Mouse (Mus musculus) forebrain, embryonic 12.5 days (tissue): ENCODE measurements around the gene Nectin1. TPM values are rescaled to one million over a fixed set of nuclear protein-coding genes. Genes with fewer than 3 reads are reported as not detected.

Source experiments
- ATAC-seq: fragments of 200-750 bp; cut with Nextera tagmentation; 2 replicates; pipeline ENCODE4 v1.8.0; 2017; ENCODE audit warnings: moderate TSS enrichment; ENCODE audit not compliant: low FRiP score
- H3K27ac ChIP-seq: fragments of 300-500 bp; sonication (generic); 2 replicates; pipeline ENCODE4 v1.5.1; 2016; ENCODE audit warnings: mild to moderate bottlenecking
- H3K27me3 ChIP-seq: fragments of 300-500 bp; sonication (generic); 2 replicates; pipeline ENCODE4 v1.6.1; 2016; ENCODE audit warnings: mild to moderate bottlenecking
- H3K36me3 ChIP-seq: fragments of 300-500 bp; sonication (generic); replicated peaks from 2 replicates; pipeline ENCODE4 v1.6.1; 2016; ENCODE audit warnings: mild to moderate bottlenecking
- H3K4me1 ChIP-seq: fragments of 300-500 bp; sonication (generic); 2 replicates; pipeline ENCODE4 v1.6.1; 2016
- H3K4me2 ChIP-seq: fragments of 300-500 bp; sonication (generic); 2 replicates; pipeline ENCODE4 v1.6.1; 2016; ENCODE audit warnings: mild to moderate bottlenecking, moderate library complexity
- H3K4me3 ChIP-seq: fragments of 300-500 bp; sonication (generic); replicated peaks from 2 replicates; pipeline ENCODE4 v1.5.1; 2016; ENCODE audit warnings: mild to moderate bottlenecking
- H3K9ac ChIP-seq: fragments of 300-500 bp; sonication (generic); 2 replicates; pipeline ENCODE4 v1.6.1; 2016; ENCODE audit warnings: mild to moderate bottlenecking
- H3K9me3 ChIP-seq: fragments of 300-500 bp; sonication (generic); 2 replicates; pipeline ENCODE4 v1.6.1; 2016
- WGBS: fragments of 180-500 bp; shearing (Covaris S2); methylation state at CpG from one replicate; pipeline ENCODE4 v1.1.7; 2016; 5-methylcytosine and 5-hydroxymethylcytosine counted together
- polyA plus RNA-seq: library from polyadenylated mRNA; unstranded; fragments of >200 nt; fragmentation: Nextera tagmentation; extraction: Ambion mirVana; gene quantifications from 2 replicates; pipeline ENCODE4 v1.2.1, GENCODE M21; 2016

Nectin1 gene
- polyA plus RNA-seq, 1 experiment from 2014 or later, result 11.4 TPM

DNA sequence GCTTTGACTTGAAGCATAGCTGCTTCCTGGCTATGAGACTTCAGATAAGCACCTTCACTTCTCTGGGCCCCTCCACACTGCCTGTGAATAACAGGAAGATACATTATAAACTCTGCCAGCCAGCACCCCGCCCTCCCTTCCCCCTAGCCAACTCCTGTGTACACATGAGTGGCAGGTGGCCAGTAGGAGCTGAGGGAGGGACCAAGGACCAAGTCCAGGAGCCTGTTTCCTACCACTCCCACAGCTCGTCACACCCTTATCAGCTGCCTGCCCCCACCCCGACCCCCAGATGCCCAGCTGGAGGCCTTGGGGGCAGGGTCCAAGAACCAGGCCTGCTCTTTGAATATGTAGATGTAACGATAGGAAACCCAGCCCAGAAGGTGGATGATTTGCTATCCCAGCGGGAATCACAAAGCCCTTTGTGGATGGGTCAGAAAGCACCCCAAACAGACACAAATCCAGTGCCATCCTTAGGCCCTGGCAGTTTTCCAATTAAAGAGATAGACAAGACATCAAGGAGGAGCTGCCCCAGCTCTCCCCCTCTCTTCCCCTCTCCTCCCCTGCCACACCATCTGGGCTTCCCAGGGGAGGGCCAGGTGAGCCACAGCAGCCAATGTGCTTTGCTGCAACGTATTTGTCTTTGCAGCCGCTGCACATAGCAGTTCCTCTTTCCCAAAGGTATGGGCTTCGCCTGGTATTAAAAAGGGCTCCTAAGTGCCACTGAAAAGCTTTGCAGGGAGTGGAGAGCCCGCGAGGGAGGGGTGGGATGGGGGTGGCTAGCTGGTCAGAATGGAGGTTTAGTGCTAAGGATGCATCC is 14.1 kb upstream of the Nectin1 start:
- ATAC-seq, result 0 out of 2 replicates have a peak, but pooled peaks have one; percentile 27
- Histone ChIP-seq H3K4me3 (no peak overlapping the region), H3K27ac (no peak overlapping the region; the same call in 1 of the 2 replicates), H3K27me3 (peaks cover 8% of the 10 kb centered on the region; the same call in 1 of the 2 replicates), H3K4me2 (no peak overlapping the region; the same call in 1 of the 2 replicates), H3K9ac (0 out of 2 replicates have a peak overlapping the region, but pooled peaks have one; percentile 5), H3K9me3 (no peaks in the 10 kb centered on the region), H3K4me1 (peaks cover 34% of the 10 kb centered on the region), H3K36me3 (no peaks in the 10 kb centered on the region)
- WGBS, result 17% methylated on average over 10 of the region's 10 CpGs

DNA sequence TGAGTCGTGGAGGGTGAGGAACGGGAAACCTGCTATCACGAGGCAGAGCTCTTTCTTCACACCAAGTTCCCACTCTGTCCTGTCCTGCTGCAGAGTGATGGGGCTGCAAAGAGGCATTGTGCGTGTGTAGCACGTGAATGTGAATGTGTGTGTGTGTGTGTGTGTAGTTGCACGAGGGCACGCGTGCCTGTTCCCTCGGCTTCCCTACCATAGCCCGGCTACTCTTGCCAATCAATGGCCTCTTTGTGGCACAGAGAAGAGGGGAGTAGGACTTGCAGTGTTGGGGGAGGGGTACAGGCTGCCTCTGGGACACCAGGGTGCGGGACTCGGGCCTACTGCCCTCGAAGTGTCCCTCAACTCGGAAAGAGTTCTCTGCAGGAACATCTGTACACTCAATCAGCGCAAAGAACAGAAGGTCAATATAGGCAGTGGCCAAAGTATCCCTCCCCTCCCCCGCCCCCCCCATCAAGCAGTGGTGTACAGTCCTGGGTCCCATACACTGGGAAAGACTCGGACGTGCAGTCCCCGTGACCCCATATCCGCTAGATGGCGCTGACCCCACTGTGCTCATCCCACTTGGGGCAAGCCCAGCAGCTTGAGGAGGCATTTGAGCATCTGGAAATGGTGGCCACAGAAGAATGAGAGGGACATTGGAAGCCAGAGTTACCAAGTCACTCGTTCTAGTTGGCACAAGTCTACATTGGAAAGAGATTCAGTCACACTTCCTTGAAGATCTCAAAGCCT is 13.3 kb upstream of the Nectin1 start:
- Histone ChIP-seq H3K27me3 (peaks cover 8% of the 10 kb centered on the region; the same call in 1 of the 2 replicates), H3K9me3 (no peaks in the 10 kb centered on the region), H3K4me3 (no peak overlapping the region), H3K4me2 (no peak overlapping the region; the same call in 1 of the 2 replicates), H3K9ac (0 out of 2 replicates have a peak overlapping the region, but pooled peaks have one; percentile 5), H3K4me1 (peaks cover 29% of the 10 kb centered on the region), H3K27ac (no peak overlapping the region; the same call in 1 of the 2 replicates), H3K36me3 (no peaks in the 10 kb centered on the region)
- 8% methylated on average over 22 of the region's 22 CpGs for WGBS
- ATAC-seq, result peak; percentile 70; the same call in 1 of the 2 replicates

DNA sequence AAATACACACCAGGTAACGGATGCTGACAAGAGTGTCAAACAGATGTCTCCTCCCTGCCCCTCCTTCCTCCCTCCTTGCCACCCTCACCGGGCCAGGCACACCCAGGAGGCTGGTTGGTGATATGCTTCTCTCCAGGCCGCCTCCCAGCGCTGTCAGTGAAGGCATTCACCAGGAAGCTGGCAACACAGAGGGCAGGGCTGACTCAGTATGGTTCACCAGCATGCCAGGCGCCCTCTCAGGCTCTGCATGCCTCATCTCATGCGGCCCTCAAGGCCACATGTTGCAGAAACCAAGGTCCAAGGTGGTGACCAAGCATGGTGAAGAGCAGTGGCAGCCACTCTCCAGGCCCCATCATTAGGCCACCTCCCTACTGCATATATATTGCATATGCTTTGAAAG is 11.9 kb upstream of the Nectin1 start:
- peaks cover 29% of the 10 kb centered on the region for H3K4me1 ChIP-seq
- H3K27me3 ChIP-seq, result peaks cover 8% of the 10 kb centered on the region; the same call in 1 of the 2 replicates
- H3K9ac ChIP-seq, result no peak overlapping the region
- no peak overlapping the region for H3K4me3 ChIP-seq
- no peaks in the 10 kb centered on the region for H3K36me3 ChIP-seq
- H3K27ac ChIP-seq, result no peak overlapping the region
- H3K4me2 ChIP-seq, result no peak overlapping the region
- 78% methylated on average over 6 of the region's 6 CpGs for WGBS
- no peak for ATAC-seq
- no peaks in the 10 kb centered on the region for H3K9me3 ChIP-seq

DNA sequence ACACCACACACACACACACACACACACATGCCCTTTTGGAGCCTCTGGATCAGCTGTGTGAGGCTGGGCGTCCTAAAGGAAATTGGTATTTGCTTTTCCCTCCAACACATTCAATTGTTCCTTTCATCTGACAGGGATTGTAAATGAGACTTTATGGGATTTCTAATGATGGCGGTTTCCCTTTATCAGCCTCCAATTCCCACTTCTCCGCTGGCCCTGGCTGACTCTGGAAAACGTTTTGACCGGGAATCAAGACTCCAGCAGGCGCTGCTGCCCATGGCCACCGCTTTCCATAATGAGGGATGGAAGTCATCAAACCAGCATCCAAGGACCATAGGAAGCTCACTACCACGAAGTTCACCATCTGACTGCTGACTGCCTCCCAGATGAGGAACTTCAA is 11.1 kb upstream of the Nectin1 start:
- no peaks in the 10 kb centered on the region for H3K36me3 ChIP-seq
- no peak overlapping the region for H3K4me2 ChIP-seq
- WGBS, result 68% methylated on average over 8 of the region's 8 CpGs
- H3K4me1 ChIP-seq, result peaks cover 33% of the 10 kb centered on the region
- peaks cover 8% of the 10 kb centered on the region; the same call in 1 of the 2 replicates for H3K27me3 ChIP-seq
- no peak overlapping the region for H3K27ac ChIP-seq
- no peak overlapping the region for H3K4me3 ChIP-seq
- H3K9me3 ChIP-seq, result no peaks in the 10 kb centered on the region
- no peak overlapping the region for H3K9ac ChIP-seq
- ATAC-seq, result no peak

DNA sequence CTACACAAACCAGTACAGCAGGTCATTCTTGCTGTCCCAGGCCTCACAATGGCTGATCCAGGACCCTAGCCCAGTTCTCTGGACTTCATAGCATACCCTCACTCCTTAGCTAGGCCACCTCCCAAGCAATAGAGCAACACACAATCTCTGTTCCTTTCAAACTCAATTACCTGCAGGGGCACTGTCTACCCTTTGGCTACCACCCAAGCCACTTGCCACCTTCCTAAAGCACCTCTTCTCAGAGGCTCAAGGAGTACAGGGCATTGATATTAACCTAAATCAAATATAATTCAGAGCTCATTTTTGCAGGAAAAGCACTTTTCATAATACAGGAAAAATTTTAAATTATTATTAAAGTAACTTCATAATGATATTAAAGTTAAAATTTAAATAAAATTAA is 8.8 kb upstream of the Nectin1 start:
- Histone ChIP-seq H3K36me3 (no peaks in the 10 kb centered on the region), H3K27ac (no peak overlapping the region), H3K4me2 (no peak overlapping the region), H3K9me3 (no peaks in the 10 kb centered on the region), H3K4me3 (no peak overlapping the region), H3K9ac (no peak overlapping the region), H3K27me3 (peaks cover 5% of the 10 kb centered on the region; the same call in 1 of the 2 replicates), H3K4me1 (peaks cover 42% of the 10 kb centered on the region)
- ATAC-seq, result no peak

DNA sequence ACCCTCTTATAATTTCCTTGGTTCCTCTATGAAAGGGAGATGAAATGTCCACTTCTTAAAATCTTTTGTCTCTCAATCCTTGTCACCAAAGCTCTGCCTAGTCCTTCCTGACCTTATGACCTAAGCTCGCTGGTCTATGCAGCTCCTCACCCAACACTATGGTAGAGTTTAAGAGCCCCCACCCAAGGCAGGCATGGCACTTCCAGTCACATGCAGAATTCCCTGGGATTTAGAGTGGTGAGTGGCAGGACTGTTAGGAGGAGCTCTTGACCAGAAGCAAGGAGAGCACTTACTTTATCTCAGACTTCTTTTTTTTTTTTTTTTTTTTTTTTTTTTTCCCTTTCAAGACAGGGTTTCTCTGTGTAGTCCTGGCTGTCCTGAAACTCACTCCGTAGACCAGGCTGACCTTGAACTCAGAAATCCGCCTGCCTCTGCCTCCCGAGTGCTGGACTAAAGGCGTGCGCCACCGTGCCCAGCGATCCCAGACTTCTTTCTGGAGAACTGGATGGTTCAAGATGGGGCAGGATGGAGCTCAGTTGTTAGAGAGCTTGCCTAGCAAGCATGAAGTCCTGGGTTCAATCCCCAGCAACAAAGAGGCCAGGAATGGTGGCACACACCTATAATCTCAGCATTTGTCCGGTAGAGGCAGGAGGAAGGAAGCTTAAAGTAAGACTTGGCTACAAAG is 7.6 kb upstream of the Nectin1 start:
- peaks cover 35% of the 10 kb centered on the region for H3K4me1 ChIP-seq
- no peaks in the 10 kb centered on the region for H3K9me3 ChIP-seq
- H3K9ac ChIP-seq, result no peak overlapping the region
- no peak overlapping the region for H3K4me3 ChIP-seq
- no peak overlapping the region for H3K27ac ChIP-seq
- no peak overlapping the region for H3K4me2 ChIP-seq
- 91% methylated on average over 9 of the region's 9 CpGs for WGBS
- no peak for ATAC-seq
- no peaks in the 10 kb centered on the region for H3K36me3 ChIP-seq
- peaks cover 7% of the 10 kb centered on the region for H3K27me3 ChIP-seq

DNA sequence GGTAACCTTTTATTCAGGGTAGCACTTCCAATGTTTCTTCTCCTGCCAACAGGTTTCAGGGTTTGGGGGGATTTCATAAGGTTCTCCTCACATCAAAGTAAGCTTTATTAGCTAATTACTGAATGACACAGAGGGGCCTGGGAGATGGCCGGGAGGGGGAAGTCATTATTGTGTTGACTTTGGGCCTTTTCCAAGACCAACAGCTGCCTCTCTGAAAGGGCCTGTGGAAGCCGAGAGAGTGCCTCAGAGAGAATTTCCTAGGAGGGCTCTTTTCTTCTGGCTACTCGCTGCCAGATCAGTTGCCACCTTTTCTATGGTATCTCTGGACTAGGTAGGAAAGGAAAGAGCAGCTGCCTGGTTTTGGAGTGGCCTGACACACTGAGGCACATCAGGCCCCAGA is 6.5 kb upstream of the Nectin1 start:
- no peaks in the 10 kb centered on the region for H3K9me3 ChIP-seq
- H3K27me3 ChIP-seq, result peaks cover 11% of the 10 kb centered on the region
- H3K4me3 ChIP-seq, result no peak overlapping the region
- WGBS, result 11% methylated on average over 3 of the region's 3 CpGs
- no peak for ATAC-seq
- H3K4me2 ChIP-seq, result peak overlapping the region; percentile 46
- H3K27ac ChIP-seq, result no peak overlapping the region
- H3K4me1 ChIP-seq, result peaks cover 33% of the 10 kb centered on the region
- no peaks in the 10 kb centered on the region for H3K36me3 ChIP-seq
- no peak overlapping the region for H3K9ac ChIP-seq

DNA sequence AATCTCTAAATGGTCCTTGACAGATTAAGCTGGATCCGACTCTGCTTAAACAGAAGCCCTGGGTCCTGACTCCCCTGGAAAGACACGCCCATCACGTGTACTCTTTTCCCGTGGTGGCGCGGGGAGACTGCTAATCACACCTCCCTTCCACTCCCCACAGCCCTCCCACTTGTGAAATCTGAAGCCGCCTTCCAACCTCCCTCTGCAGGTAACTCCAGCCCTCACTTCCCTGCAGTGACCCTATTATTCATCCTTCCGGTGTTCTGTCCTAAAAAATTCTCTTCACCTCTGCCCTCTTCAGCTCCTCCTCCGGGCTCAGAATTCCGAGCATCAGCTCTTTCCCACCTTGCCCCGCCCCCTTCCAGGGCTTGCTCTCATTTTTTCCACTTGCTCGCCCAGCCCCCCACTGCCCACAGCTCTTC is 5.9 kb upstream of the Nectin1 start:
- H3K4me1 ChIP-seq, result peaks cover 38% of the 10 kb centered on the region
- H3K9ac ChIP-seq, result no peak overlapping the region; the same call in 1 of the 2 replicates
- H3K27me3 ChIP-seq, result peaks cover 12% of the 10 kb centered on the region
- no peak overlapping the region for H3K27ac ChIP-seq
- ATAC-seq, result no peak
- H3K36me3 ChIP-seq, result no peaks in the 10 kb centered on the region
- H3K4me3 ChIP-seq, result peak overlapping the region; percentile 13; the same call in 1 of the 2 replicates
- H3K4me2 ChIP-seq, result peak overlapping the region; percentile 46
- no peaks in the 10 kb centered on the region for H3K9me3 ChIP-seq
- WGBS, result under 1% methylated on average over 12 of the region's 12 CpGs

DNA sequence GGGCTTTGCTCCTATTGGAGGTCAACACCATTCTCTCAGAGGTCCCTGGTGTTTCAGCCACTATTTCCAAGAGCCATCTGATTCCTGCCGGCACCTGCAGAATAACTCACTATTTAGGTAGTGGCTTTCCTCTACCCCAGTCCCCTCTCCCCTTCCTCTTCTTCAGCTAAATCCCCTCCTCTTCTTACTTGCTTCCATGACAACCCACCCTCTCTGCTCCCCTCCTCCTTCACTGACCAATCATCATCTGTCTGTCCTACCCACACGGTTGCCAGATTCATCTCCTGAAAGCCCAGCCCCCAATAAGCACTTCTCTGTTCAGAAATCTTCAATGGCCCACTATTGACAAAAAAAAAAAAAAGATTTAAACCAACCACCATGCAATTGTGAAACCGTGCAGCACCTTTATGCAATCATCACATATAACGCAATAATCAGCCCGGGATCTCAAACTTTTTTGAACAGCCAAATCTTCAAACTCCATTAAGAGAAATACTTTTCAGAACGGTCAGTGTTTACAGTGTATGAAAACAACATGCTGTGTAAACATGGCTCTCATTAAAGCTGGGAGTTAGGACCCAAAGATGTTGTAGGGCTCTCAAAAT is 5.2 kb upstream of the Nectin1 start:
- H3K27ac ChIP-seq, result no peak overlapping the region
- peaks cover 12% of the 10 kb centered on the region for H3K27me3 ChIP-seq
- peak overlapping the region; percentile 46 for H3K4me2 ChIP-seq
- H3K4me3 ChIP-seq, result 0 out of 2 replicates have a peak overlapping the region, but pooled peaks have one; percentile 13
- peaks cover 42% of the 10 kb centered on the region for H3K4me1 ChIP-seq
- WGBS, result 24% methylated on average over 6 of the region's 6 CpGs
- no peaks in the 10 kb centered on the region for H3K9me3 ChIP-seq
- no peak for ATAC-seq
- no peaks in the 10 kb centered on the region for H3K36me3 ChIP-seq
- H3K9ac ChIP-seq, result no peak overlapping the region

DNA sequence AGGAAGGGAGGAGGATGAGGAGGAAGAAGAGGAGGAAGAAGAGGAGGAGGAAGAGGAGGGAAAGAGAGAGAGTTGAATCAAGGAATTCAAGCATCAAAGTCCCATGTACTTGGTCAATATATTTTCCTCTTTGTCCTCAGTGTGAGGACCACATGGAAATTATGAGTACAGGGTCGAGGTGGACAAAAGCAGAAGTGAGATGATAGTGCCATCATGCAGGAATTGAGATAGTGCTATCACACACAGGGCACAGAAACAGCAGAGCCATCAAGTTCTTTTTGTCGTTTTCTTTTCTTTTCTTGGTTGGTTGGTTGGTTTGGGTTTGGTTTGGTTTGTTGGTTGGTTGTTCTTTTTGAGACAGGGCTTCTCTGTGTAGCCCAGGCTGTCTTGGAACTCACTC is 2.5 kb upstream of the Nectin1 start:
- H3K4me2 ChIP-seq, result no peak overlapping the region
- H3K36me3 ChIP-seq, result no peaks in the 10 kb centered on the region
- H3K27me3 ChIP-seq, result peaks cover 7% of the 10 kb centered on the region
- no peak overlapping the region for H3K4me3 ChIP-seq
- H3K9ac ChIP-seq, result no peak overlapping the region
- H3K27ac ChIP-seq, result no peak overlapping the region
- no peaks in the 10 kb centered on the region for H3K9me3 ChIP-seq
- ATAC-seq, result no peak
- H3K4me1 ChIP-seq, result peaks cover 44% of the 10 kb centered on the region
- 73% methylated on average over 2 of the region's 2 CpGs for WGBS

DNA sequence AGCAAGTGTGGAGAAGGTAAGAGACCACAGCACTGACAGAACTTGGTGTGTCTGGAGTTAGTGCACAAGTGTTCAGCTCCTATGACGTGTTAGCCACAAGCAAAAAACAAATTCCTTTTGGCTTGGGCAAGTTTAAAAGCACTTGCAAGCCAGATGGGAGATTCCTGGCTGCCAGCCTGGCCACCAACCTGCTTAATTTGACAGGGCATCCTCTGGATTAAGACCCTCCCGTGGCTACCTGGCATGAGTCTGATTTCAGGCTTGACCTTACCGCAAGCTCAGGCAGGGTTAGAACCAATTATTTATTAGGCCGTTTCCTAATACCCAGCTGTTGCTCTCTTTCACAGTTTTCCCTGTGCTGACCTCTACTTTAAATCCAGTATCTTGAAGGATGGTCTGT is 1.7 kb upstream of the Nectin1 start:
- Histone ChIP-seq H3K4me3 (no peak overlapping the region), H3K36me3 (no peaks in the 10 kb centered on the region), H3K27ac (no peak overlapping the region), H3K4me2 (no peak overlapping the region), H3K27me3 (peaks cover 7% of the 10 kb centered on the region), H3K9me3 (no peaks in the 10 kb centered on the region), H3K4me1 (peaks cover 52% of the 10 kb centered on the region), H3K9ac (no peak overlapping the region)
- ATAC-seq, result no peak
- 63% methylated on average over 4 of the region's 4 CpGs for WGBS
